Mouse (Mus musculus): Measurements from ENCODE around the gene Actr5.

The Actr5 gene

GRCm38 (mm10) chr2:158668433-158669010 lies 43.8 kb downstream of the Actr5 start:
- peak; percentile 57 for DNase-seq

GRCm38 (mm10) chr2:158669199-158670195 lies 44.8 kb downstream of the Actr5 start:
- DNase-seq: no peak

GRCm38 (mm10) chr2:158670571-158670970 lies 45.9 kb downstream of the Actr5 start:
- no peak for DNase-seq

GRCm38 (mm10) chr2:158672829-158673228 lies 48.1 kb downstream of the Actr5 start:
- DNase-seq: no peak

GRCm38 (mm10) chr2:158673493-158673892 lies 48.8 kb downstream of the Actr5 start:
- no peak for DNase-seq

GRCm38 (mm10) chr2:158674131-158674530 lies 49.4 kb downstream of the Actr5 start:
- DNase-seq: no peak

GRCm38 (mm10) chr2:158674759-158675158 lies 50.1 kb downstream of the Actr5 start:
- DNase-seq: no peak

- no peak for DNase-seq
Measured at GRCm38 (mm10) chr2:158675161-158675560, 50.5 kb downstream of the Actr5 start.

- DNase-seq: no peak
Measured at GRCm38 (mm10) chr2:158675907-158676533, 51.3 kb downstream of the Actr5 start.

- DNase-seq: no peak
Measured at GRCm38 (mm10) chr2:158677946-158678345, 53.3 kb downstream of the Actr5 start.

GRCm38 (mm10) chr2:158679091-158679490 lies 54.4 kb downstream of the Actr5 start:
- DNase-seq: no peak

- no peak for DNase-seq
Measured at GRCm38 (mm10) chr2:158680357-158680889, 55.7 kb downstream of the Actr5 start.

GRCm38 (mm10) chr2:158681714-158682113 lies 57.0 kb downstream of the Actr5 start:
- DNase-seq: no peak

GRCm38 (mm10) chr2:158682344-158683037 lies 57.8 kb downstream of the Actr5 start:
- no peak for DNase-seq

- DNase-seq: no peak
Measured at GRCm38 (mm10) chr2:158683038-158683413, 58.3 kb downstream of the Actr5 start.

GRCm38 (mm10) chr2:158684247-158684843 lies 59.7 kb downstream of the Actr5 start:
- DNase-seq: no peak

GRCm38 (mm10) chr2:158684910-158685309 lies 60.2 kb downstream of the Actr5 start:
- no peak for DNase-seq

GRCm38 (mm10) chr2:158686394-158686793 lies 61.7 kb downstream of the Actr5 start:
- no peak for DNase-seq

GRCm38 (mm10) chr2:158687804-158688241 lies 63.1 kb downstream of the Actr5 start:
- DNase-seq: peak; percentile 93
